Comparison of ENCODE assay signal across 11 mouse cellular contexts in genomic region chr9:118590230-118590629, GRCm38 (mm10). TPM values are rescaled to one million over a fixed set of nuclear protein-coding genes. Genes with fewer than 3 reads are reported as not detected.
DNase-seq lines count a peak whose midpoint lies in the region; ATAC-seq lines count a peak whose summit lies in the region.
"Had no signal": no experiment of that assay in that cellular context is flagged by ENCODE, and none has a peak within 500 bp of the region (broad histone marks: within the 10 kb centered on the region; RNA-seq: fewer than 3 reads in every experiment).

No protein-coding gene starts in this region.

- 56% methylated on average over 7 of the region's 7 CpGs for WGBS in midbrain, embryonic 12.5 days
- 25% methylated on average over 7 of the region's 7 CpGs for WGBS in midbrain, embryonic 16.5 days
- 23% methylated on average over 7 of the region's 7 CpGs for WGBS in liver, embryonic 12.5 days (ENCODE audit: insufficient replicate concordance)

- ATAC-seq in midbrain, embryonic 12.5 days (ENCODE audit: low FRiP score, low read depth), result no peak
- ATAC-seq in midbrain, embryonic 16.5 days, result no peak
- no peak for ATAC-seq in liver, embryonic 12.5 days

- H3K9ac ChIP-seq in midbrain, embryonic 12.5 days (replicated peaks), result 0 out of 2 replicates have a peak overlapping the region, but pooled peaks have one; percentile 11
- H3K9ac ChIP-seq in midbrain, embryonic 16.5 days (ENCODE audit: low read depth, low read length), result no peak overlapping the region
- no peak overlapping the region for H3K9ac ChIP-seq in liver, embryonic 12.5 days
- H3K9ac ChIP-seq: limb, embryonic 15.5 days had no signal

- H3K4me2 ChIP-seq in midbrain, embryonic 12.5 days (replicated peaks), result no peak overlapping the region
- H3K4me2 ChIP-seq in midbrain, embryonic 16.5 days (ENCODE audit: low read length), result no peak overlapping the region
- H3K4me2 ChIP-seq in liver, embryonic 12.5 days, result no peak overlapping the region
- H3K4me2 ChIP-seq: limb, embryonic 15.5 days had no signal

- peaks cover 11% of the 10 kb centered on the region; the same call in 1 of the 2 replicates for H3K4me1 ChIP-seq in midbrain, embryonic 12.5 days
- H3K4me1 ChIP-seq in midbrain, embryonic 16.5 days (ENCODE audit: control insufficient read depth, insufficient read depth, low read length), result peaks cover 4% of the 10 kb centered on the region; the same call in 1 of the 2 replicates
- peaks cover 38% of the 10 kb centered on the region for H3K4me1 ChIP-seq in liver, embryonic 12.5 days

- H3K4me3 ChIP-seq in midbrain, embryonic 12.5 days, result no peak overlapping the region
- no peak overlapping the region for H3K4me3 ChIP-seq in midbrain, embryonic 16.5 days (ENCODE audit: low read depth, low read length)
- no peak overlapping the region for H3K4me3 ChIP-seq in liver, embryonic 12.5 days
- H3K4me3 ChIP-seq: erythroblast, embryonic 14.5 days; limb, embryonic 15.5 days had no signal

- no peaks in the 10 kb centered on the region for H3K9me3 ChIP-seq in midbrain, embryonic 12.5 days
- H3K9me3 ChIP-seq in midbrain, embryonic 16.5 days (replicated peaks; ENCODE audit: control insufficient read depth, low read length, poor library complexity, severe bottlenecking), result no peaks in the 10 kb centered on the region
- no peaks in the 10 kb centered on the region for H3K9me3 ChIP-seq in liver, embryonic 12.5 days (replicated peaks)
- H3K9me3 ChIP-seq: limb, embryonic 15.5 days had no signal

- intact Hi-C loops in heart, postnatal 10 days (cut with DNase I), result no loop called here

- peak; percentile 51 to 58 for DNase-seq in cerebellum, postnatal 10 days
- no peak for DNase-seq in cerebellum, adult 9-10 months
- DNase-seq in heart, postnatal 10 days, result peak; percentile 58 to 70
- DNase-seq in retina, embryonic 14.5 days (ENCODE audit: low spot score), result peak; percentile 37
- no peak for DNase-seq in right cerebral cortex, postnatal 14 days
- DNase-seq: kidney, adult 9 months had no signal

- no peaks in the 10 kb centered on the region for H3K36me3 ChIP-seq in midbrain, embryonic 12.5 days
- H3K36me3 ChIP-seq in midbrain, embryonic 16.5 days (ENCODE audit: control insufficient read depth, insufficient read depth, low read length), result no peaks in the 10 kb centered on the region; the same call in 1 of the 2 replicates
- 0 out of 2 replicates have a peak, but pooled peaks cover 2% of the 10 kb centered on the region for H3K36me3 ChIP-seq in liver, embryonic 12.5 days

- peak overlapping the region; percentile 20; the same call in 1 of the 2 replicates for H3K27ac ChIP-seq in midbrain, embryonic 12.5 days (replicated peaks)
- no peak overlapping the region for H3K27ac ChIP-seq in midbrain, embryonic 16.5 days (ENCODE audit: low read length)
- no peak overlapping the region for H3K27ac ChIP-seq in liver, embryonic 12.5 days
- H3K27ac ChIP-seq: limb, embryonic 15.5 days had no signal

- no peaks in the 10 kb centered on the region for H3K27me3 ChIP-seq in midbrain, embryonic 12.5 days
- H3K27me3 ChIP-seq in midbrain, embryonic 16.5 days (ENCODE audit: control insufficient read depth, insufficient read depth, low read depth, low read length), result no peaks in the 10 kb centered on the region
- H3K27me3 ChIP-seq in liver, embryonic 12.5 days (replicated peaks), result no peaks in the 10 kb centered on the region
- H3K27me3 ChIP-seq: limb, embryonic 15.5 days had no signal

RNA-seq across cellular contexts. Expression of gene Itga9, which starts 16.3 kb away (rescaled TPM):
- 6.4 and 10.6 TPM in 2 replicates for polyA plus RNA-seq in midbrain, embryonic 12.5 days (2016; fragmentation: Nextera tagmentation; extraction: Ambion mirVana)
- 0.97 and 1.0 TPM in 2 replicates for polyA plus RNA-seq in midbrain, embryonic 16.5 days (2015; fragmentation: Nextera tagmentation; extraction: Ambion mirVana)
- total RNA-seq in heart, postnatal 10 days (2021), result 100 to 1,000 TPM; 107 to 121 TPM
- 6.6 and 7.4 TPM in 2 replicates for polyA plus RNA-seq in liver, embryonic 12.5 days (2016; fragmentation: Nextera tagmentation; extraction: Ambion mirVana)

Comparison
In these comparisons a context has a peak if more than half of its experiments do, and no peak if none do; other contexts are left out.
1. DNase-seq: peak in cerebellum, postnatal 10 days (2 of 2), heart, postnatal 10 days (2 of 2) and retina, embryonic 14.5 days (single experiment); none in cerebellum, adult 9-10 months (single experiment) and right cerebral cortex, postnatal 14 days (single experiment).